Mouse (Mus musculus) midbrain, embryonic 11.5 days (tissue): ENCODE results near the gene Gk5. TPM values are rescaled to one million over a fixed set of nuclear protein-coding genes. Genes with fewer than 3 reads are reported as not detected.
"Not testable (repeated sequence)": the region's sequence is repeated elsewhere in the genome, so short reads cannot be mapped to it uniquely, and the experiment has no call there.

ENCODE experiments used
- ATAC-seq: fragments of 200-750 bp; cut with Nextera tagmentation; 2 replicates; pipeline ENCODE4 v1.8.0; 2017; ENCODE audit warnings: moderate TSS enrichment, moderate library complexity; ENCODE audit not compliant: low FRiP score
- DNase-seq: peaks from one replicate; pipeline ENCODE4 v3.0.0; 2015; ENCODE audit warnings: low spot score; ENCODE audit errors: missing footprints
- H3K27ac ChIP-seq: fragments of 300-500 bp; sonication (generic); 2 replicates; pipeline ENCODE4 v1.5.1; 2014; ENCODE audit warnings: low read depth, low read length
- H3K27me3 ChIP-seq: fragments of 300-500 bp; sonication (generic); 2 replicates; pipeline ENCODE4 v1.6.1; 2014; ENCODE audit warnings: mild to moderate bottlenecking, low read length, moderate library complexity, mixed read lengths; ENCODE audit not compliant: control insufficient read depth, insufficient read depth
- H3K36me3 ChIP-seq: fragments of 300-500 bp; sonication (generic); 2 replicates; pipeline ENCODE4 v1.6.1; 2014; ENCODE audit warnings: mild to moderate bottlenecking, low read length, moderate library complexity, mixed read lengths; ENCODE audit not compliant: control insufficient read depth, insufficient read depth
- H3K4me1 ChIP-seq: fragments of 300-500 bp; sonication (generic); 2 replicates; pipeline ENCODE4 v1.6.1; 2014; ENCODE audit warnings: low read length; ENCODE audit not compliant: control insufficient read depth, insufficient read depth
- H3K4me2 ChIP-seq: fragments of 300-500 bp; sonication (generic); 2 replicates; pipeline ENCODE4 v1.6.1; 2014; ENCODE audit warnings: mild to moderate bottlenecking, moderate library complexity
- H3K4me3 ChIP-seq: fragments of 300-500 bp; sonication (generic); 2 replicates; pipeline ENCODE4 v1.5.1; 2014; ENCODE audit warnings: low read depth, low read length
- H3K9ac ChIP-seq: fragments of 300-500 bp; sonication (generic); 2 replicates; pipeline ENCODE4 v1.6.1; 2014; ENCODE audit warnings: low read length
- H3K9me3 ChIP-seq: fragments of 300-500 bp; sonication (generic); 2 replicates; pipeline ENCODE4 v1.6.1; 2016; ENCODE audit warnings: low read length; ENCODE audit not compliant: control insufficient read depth
- WGBS: fragments of 180-500 bp; shearing (Covaris S2); extraction: QIAGEN DNeasy Blood & Tissue Kit; methylation state at CpG from one replicate; pipeline ENCODE4 v1.1.7; 2014; 5-methylcytosine and 5-hydroxymethylcytosine counted together
- polyA plus RNA-seq: library from polyadenylated mRNA; unstranded; fragments of >200 nt; fragmentation: Nextera tagmentation; extraction: Ambion mirVana; gene quantifications from 2 replicates; pipeline ENCODE4 v1.2.1, GENCODE M21; 2014

The Gk5 gene
- polyA plus RNA-seq, 1 experiment from 2014 or later, result 2.8 TPM

- no peak overlapping the region for H3K9ac ChIP-seq
- no peak for ATAC-seq
- no peaks in the 10 kb centered on the region for H3K27me3 ChIP-seq
- no peak for DNase-seq
- H3K36me3 ChIP-seq, result no peaks in the 10 kb centered on the region
- H3K4me3 ChIP-seq, result no peak overlapping the region
- H3K4me1 ChIP-seq, result no peaks in the 10 kb centered on the region
- WGBS, result 86% methylated on average over 5 of the region's 5 CpGs
- H3K4me2 ChIP-seq, result no peak overlapping the region
- no peaks in the 10 kb centered on the region for H3K9me3 ChIP-seq
- H3K27ac ChIP-seq, result no peak overlapping the region
Observed at GRCm38 (mm10) chr9:96162421-96162820, 43.3 kb downstream of the Gk5 start.

- Histone ChIP-seq H3K27ac (no peak overlapping the region), H3K9me3 (no peaks in the 10 kb centered on the region), H3K4me1 (no peaks in the 10 kb centered on the region), H3K27me3 (no peaks in the 10 kb centered on the region), H3K9ac (no peak overlapping the region), H3K4me2 (no peak overlapping the region), H3K36me3 (no peaks in the 10 kb centered on the region), H3K4me3 (no peak overlapping the region)
- DNase-seq (no peak), ATAC-seq (no peak)
- WGBS, result 98% methylated on average over 7 of the region's 7 CpGs
Observed at GRCm38 (mm10) chr9:96163443-96163842, 44.3 kb downstream of the Gk5 start.

GRCm38 (mm10) chr9:96163983-96164382 is 44.8 kb downstream of the Gk5 start:
- H3K36me3 ChIP-seq, DNase-seq, H3K9me3 ChIP-seq, H3K4me2 ChIP-seq, ATAC-seq, H3K4me3 ChIP-seq, H3K4me1 ChIP-seq, H3K9ac ChIP-seq, H3K27ac ChIP-seq, H3K27me3 ChIP-seq: not testable (repeated sequence)
- 97% methylated on average over 13 of the region's 15 CpGs for WGBS

GRCm38 (mm10) chr9:96167168-96167585 is 48.0 kb downstream of the Gk5 start:
- H3K4me3 ChIP-seq, result no peak overlapping the region
- ATAC-seq, result peak; percentile 69
- H3K9ac ChIP-seq, result no peak overlapping the region
- H3K9me3 ChIP-seq, result no peaks in the 10 kb centered on the region
- H3K4me1 ChIP-seq, result no peaks in the 10 kb centered on the region
- no peak overlapping the region for H3K27ac ChIP-seq
- DNase-seq, result peak; percentile 99
- 22% methylated on average over 5 of the region's 5 CpGs for WGBS
- no peaks in the 10 kb centered on the region for H3K36me3 ChIP-seq
- H3K4me2 ChIP-seq, result no peak overlapping the region
- H3K27me3 ChIP-seq, result no peaks in the 10 kb centered on the region

GRCm38 (mm10) chr9:96170600-96170999 is 51.4 kb downstream of the Gk5 start:
- Histone ChIP-seq H3K4me1 (no peaks in the 10 kb centered on the region), H3K4me3 (no peak overlapping the region), H3K27ac (no peak overlapping the region), H3K9me3 (no peaks in the 10 kb centered on the region; the same call in 1 of the 2 replicates), H3K4me2 (no peak overlapping the region), H3K36me3 (no peaks in the 10 kb centered on the region), H3K27me3 (no peaks in the 10 kb centered on the region), H3K9ac (no peak overlapping the region)
- DNase-seq (no peak), ATAC-seq (no peak)
- 73% methylated on average over 3 of the region's 3 CpGs for WGBS

- Histone ChIP-seq H3K9me3 (no peaks in the 10 kb centered on the region), H3K4me3 (no peak overlapping the region), H3K9ac (no peak overlapping the region), H3K4me2 (no peak overlapping the region), H3K36me3 (no peaks in the 10 kb centered on the region), H3K27me3 (no peaks in the 10 kb centered on the region), H3K4me1 (no peaks in the 10 kb centered on the region), H3K27ac (no peak overlapping the region)
- no peak for DNase-seq
- 84% methylated on average over 4 of the region's 4 CpGs for WGBS
- no peak for ATAC-seq
Observed at GRCm38 (mm10) chr9:96184909-96185308, 65.7 kb downstream of the Gk5 start.

GRCm38 (mm10) chr9:96186701-96187100 is 67.5 kb downstream of the Gk5 start:
- Histone ChIP-seq H3K4me3 (no peak overlapping the region), H3K36me3 (no peaks in the 10 kb centered on the region), H3K4me1 (no peaks in the 10 kb centered on the region), H3K9ac (no peak overlapping the region), H3K27ac (no peak overlapping the region), H3K9me3 (no peaks in the 10 kb centered on the region), H3K4me2 (no peak overlapping the region), H3K27me3 (no peaks in the 10 kb centered on the region)
- 76% methylated on average over 7 of the region's 7 CpGs for WGBS
- ATAC-seq (no peak), DNase-seq (no peak)

GRCm38 (mm10) chr9:96195885-96196622 is 76.9 kb downstream of the Gk5 start, which contains the start of gene Tfdp2:
TSS of gene Tfdp2 (plus strand) at chr9:96196275.
- no peaks in the 10 kb centered on the region for H3K36me3 ChIP-seq
- H3K9ac ChIP-seq, result peak within 1 kb of the TSS; percentile 77
- H3K27me3 ChIP-seq, result no peaks in the 10 kb centered on the region
- H3K4me3 ChIP-seq, result peak within 1 kb of the TSS; percentile 84
- H3K4me2 ChIP-seq, result peak within 1 kb of the TSS; percentile 98
- DNase-seq, result peak; percentile 97
- under 1% methylated on average over 73 of the region's 81 CpGs for WGBS
- H3K9me3 ChIP-seq, result no peaks in the 10 kb centered on the region
- ATAC-seq, result peak; percentile 99
- H3K27ac ChIP-seq, result peak within 1 kb of the TSS; percentile 48
- peaks cover 11% of the 10 kb centered on the region; the same call in 1 of the 2 replicates for H3K4me1 ChIP-seq

GRCm38 (mm10) chr9:96196636-96197181 is 77.5 kb downstream of the Gk5 start:
- peak overlapping the region; percentile 77 for H3K9ac ChIP-seq
- H3K27ac ChIP-seq, result peak overlapping the region; percentile 48; the same call in 1 of the 2 replicates
- peak overlapping the region; percentile 98 for H3K4me2 ChIP-seq
- H3K9me3 ChIP-seq, result no peaks in the 10 kb centered on the region
- WGBS, result under 1% methylated on average over 20 of the region's 20 CpGs
- DNase-seq, result peak; percentile 94
- H3K4me3 ChIP-seq, result peak overlapping the region; percentile 84
- no peaks in the 10 kb centered on the region for H3K27me3 ChIP-seq
- no peaks in the 10 kb centered on the region for H3K36me3 ChIP-seq
- H3K4me1 ChIP-seq, result peaks cover 11% of the 10 kb centered on the region; the same call in 1 of the 2 replicates
- 0 out of 2 replicates have a peak, but pooled peaks have one; percentile 9 for ATAC-seq
